ENCODE assay signal across 8 mouse cellular contexts in genomic region chr7:139949893-139950282, GRCm38 (mm10). TPM values are rescaled to one million over a fixed set of nuclear protein-coding genes. Genes with fewer than 3 reads are reported as not detected.
DNase-seq lines count a peak whose midpoint lies in the region; ATAC-seq lines count a peak whose summit lies in the region.

No protein-coding gene starts in this region.

- WGBS in embryonic facial prominence, embryonic 10.5 days = 1% methylated on average over 15 of the region's 15 CpGs
- WGBS in heart, embryonic 14.5 days = under 1% methylated on average over 15 of the region's 15 CpGs
- WGBS in stomach, embryonic 15.5 days = under 1% methylated on average over 15 of the region's 15 CpGs

- ATAC-seq in heart, embryonic 14.5 days (ENCODE audit: insufficient number of reproducible peaks, insufficient read depth, low FRiP score, low read depth) = peak; percentile 64
- ATAC-seq in stomach, embryonic 15.5 days (ENCODE audit: insufficient read depth, low FRiP score, low read depth) = peak; percentile 59; the same call in 1 of the 2 replicates

- DNase-seq in left cerebral cortex, postnatal 4 days = peak; percentile 28
- DNase-seq in left cerebral cortex, postnatal 14 days (ENCODE audit: low spot score in 2 of 2) = no peak
- DNase-seq in embryonic facial prominence, embryonic 10.5 days (ENCODE audit: low spot score) = peak; percentile 73
- peak; percentile 50 to 52 for DNase-seq in kidney, postnatal 25 days
- no peak for DNase-seq in Muller cell, postnatal 12 days (ENCODE audit: inconsistent ontology term)

- H3K4me3 ChIP-seq in embryonic facial prominence, embryonic 10.5 days = peak overlapping the region; percentile 65
- peak overlapping the region; percentile 56 to 62 for H3K4me3 ChIP-seq in heart, embryonic 14.5 days (ENCODE audit: control insufficient read depth in 1 of 2, insufficient read depth in 1 of 2, low read depth in 1 of 2, low read length in 2 of 2)
- peak overlapping the region; percentile 93 for H3K4me3 ChIP-seq in megakaryocyte, embryonic 14.5 days (replicated peaks)
- H3K4me3 ChIP-seq in stomach, embryonic 15.5 days (replicated peaks) = peak overlapping the region; percentile 64

- H3K9me3 ChIP-seq in embryonic facial prominence, embryonic 10.5 days = no peaks in the 10 kb centered on the region
- H3K9me3 ChIP-seq in heart, embryonic 14.5 days (ENCODE audit: control insufficient read depth, low read length) = no peaks in the 10 kb centered on the region
- H3K9me3 ChIP-seq in megakaryocyte, embryonic 14.5 days = no peaks in the 10 kb centered on the region
- H3K9me3 ChIP-seq in stomach, embryonic 15.5 days = no peaks in the 10 kb centered on the region

- H3K4me2 ChIP-seq in heart, embryonic 14.5 days (ENCODE audit: low read length) = peak overlapping the region; percentile 70
- H3K4me2 ChIP-seq in stomach, embryonic 15.5 days = peak overlapping the region; percentile 97

- peak overlapping the region; percentile 41 for H3K27ac ChIP-seq in embryonic facial prominence, embryonic 10.5 days (replicated peaks)
- H3K27ac ChIP-seq in heart, embryonic 14.5 days (replicated peaks in 1 of 2; ENCODE audit: control insufficient read depth in 1 of 2, insufficient read depth in 1 of 2, low read depth in 2 of 2, low read length in 2 of 2) = peak overlapping the region in 1 of 2 experiments; percentile 12; a peak in 1 of 4 replicates
- peak overlapping the region; percentile 61; the same call in 1 of the 2 replicates for H3K27ac ChIP-seq in stomach, embryonic 15.5 days

- no peaks in the 10 kb centered on the region for H3K36me3 ChIP-seq in embryonic facial prominence, embryonic 10.5 days (replicated peaks)
- H3K36me3 ChIP-seq in heart, embryonic 14.5 days (ENCODE audit: control insufficient read depth, insufficient read depth, low read length) = no peaks in the 10 kb centered on the region
- H3K36me3 ChIP-seq in megakaryocyte, embryonic 14.5 days (replicated peaks; ENCODE audit: low read length) = no peaks in the 10 kb centered on the region
- H3K36me3 ChIP-seq in stomach, embryonic 15.5 days = no peaks in the 10 kb centered on the region

- intact Hi-C loops in left cerebral cortex, postnatal 4 days (cut with DNase I) = no loop called here
- intact Hi-C loops in left cerebral cortex, postnatal 14 days (cut with DNase I) = no loop called here

- H3K4me1 ChIP-seq in embryonic facial prominence, embryonic 10.5 days = peaks cover 26% of the 10 kb centered on the region
- peaks cover 0 to 4% of the 10 kb centered on the region in 2 experiments; a peak in 1 of 4 replicates for H3K4me1 ChIP-seq in heart, embryonic 14.5 days (ENCODE audit: control insufficient read depth in 2 of 2, insufficient read depth in 2 of 2, low read length in 2 of 2)
- peaks cover 17% of the 10 kb centered on the region for H3K4me1 ChIP-seq in megakaryocyte, embryonic 14.5 days
- no peaks in the 10 kb centered on the region for H3K4me1 ChIP-seq in stomach, embryonic 15.5 days

- H3K27me3 ChIP-seq in embryonic facial prominence, embryonic 10.5 days (replicated peaks; ENCODE audit: low read depth, poor library complexity, severe bottlenecking) = peaks cover 78% of the 10 kb centered on the region
- peaks cover 39% of the 10 kb centered on the region for H3K27me3 ChIP-seq in heart, embryonic 14.5 days (ENCODE audit: control insufficient read depth, insufficient read depth, low read length)
- peaks cover 74% of the 10 kb centered on the region for H3K27me3 ChIP-seq in megakaryocyte, embryonic 14.5 days (replicated peaks)
- H3K27me3 ChIP-seq in stomach, embryonic 15.5 days (replicated peaks) = peaks cover 23% of the 10 kb centered on the region

- peak overlapping the region; percentile 67 for H3K9ac ChIP-seq in heart, embryonic 14.5 days (ENCODE audit: low read length)
- H3K9ac ChIP-seq in stomach, embryonic 15.5 days = peak overlapping the region; percentile 37

RNA-seq across cellular contexts. Expression of gene Utf1, which starts 6.3 kb away (rescaled TPM):
- not detected for total RNA-seq in left cerebral cortex, postnatal 4 days (2021)
- total RNA-seq in left cerebral cortex, postnatal 14 days (2021) = not detected
- 0.20 and 0.36 TPM in 2 replicates for polyA plus RNA-seq in embryonic facial prominence, embryonic 10.5 days (2016; fragmentation: Nextera tagmentation; extraction: Ambion mirVana)
- not detected in 2 replicates for polyA plus RNA-seq in heart, embryonic 14.5 days (2014; fragmentation: Nextera tagmentation; extraction: Ambion mirVana)
- not detected in 2 replicates for polyA plus RNA-seq in megakaryocyte, embryonic 14.5 days (2012; ENCODE audit: insufficient read depth, low replicate concordance)
- polyA plus RNA-seq in stomach, embryonic 15.5 days (2015; fragmentation: Nextera tagmentation; extraction: Ambion mirVana) = 0.10 TPM in 1 of 2 replicates, not detected in the other

RNA-seq across cellular contexts. Expression of gene 6430531B16Rik, which starts 28.7 kb away (rescaled TPM):
- total RNA-seq in left cerebral cortex, postnatal 4 days (2021) = under 1 TPM; 0.66 to 0.83 TPM
- total RNA-seq in left cerebral cortex, postnatal 14 days (2021) = under 1 TPM; 0.79 to 0.89 TPM
- 0.92 and 1.3 TPM in 2 replicates for polyA plus RNA-seq in embryonic facial prominence, embryonic 10.5 days (2016; fragmentation: Nextera tagmentation; extraction: Ambion mirVana)
- polyA plus RNA-seq in heart, embryonic 14.5 days (2014; fragmentation: Nextera tagmentation; extraction: Ambion mirVana) = 0.22 TPM in 1 of 2 replicates, not detected in the other
- 0.31 TPM in 1 of 2 replicates, not detected in the other for polyA plus RNA-seq in megakaryocyte, embryonic 14.5 days (2012; ENCODE audit: insufficient read depth, low replicate concordance)
- 0.21 and 0.45 TPM in 2 replicates for polyA plus RNA-seq in stomach, embryonic 15.5 days (2015; fragmentation: Nextera tagmentation; extraction: Ambion mirVana)

RNA-seq across cellular contexts. Expression of gene Adam8, which starts 42.5 kb away (rescaled TPM):
- total RNA-seq in left cerebral cortex, postnatal 4 days (2021) = 1 to 10 TPM; 2.4 to 2.6 TPM
- total RNA-seq in left cerebral cortex, postnatal 14 days (2021) = 1 to 10 TPM; 1.3 to 2.0 TPM
- polyA plus RNA-seq in embryonic facial prominence, embryonic 10.5 days (2016; fragmentation: Nextera tagmentation; extraction: Ambion mirVana) = 1.7 and 2.3 TPM in 2 replicates
- 0.82 and 1.5 TPM in 2 replicates for polyA plus RNA-seq in heart, embryonic 14.5 days (2014; fragmentation: Nextera tagmentation; extraction: Ambion mirVana)
- polyA plus RNA-seq in megakaryocyte, embryonic 14.5 days (2012; ENCODE audit: insufficient read depth, low replicate concordance) = 7.8 and 22.3 TPM in 2 replicates
- polyA plus RNA-seq in stomach, embryonic 15.5 days (2015; fragmentation: Nextera tagmentation; extraction: Ambion mirVana) = 2.5 and 2.7 TPM in 2 replicates

RNA-seq across cellular contexts. Expression of gene Kndc1, which starts 55.4 kb away (rescaled TPM):
- 10 to 100 TPM; 36.2 to 45.3 TPM for total RNA-seq in left cerebral cortex, postnatal 4 days (2021)
- total RNA-seq in left cerebral cortex, postnatal 14 days (2021) = 10 to 100 TPM; 41.1 to 52.5 TPM
- polyA plus RNA-seq in embryonic facial prominence, embryonic 10.5 days (2016; fragmentation: Nextera tagmentation; extraction: Ambion mirVana) = 0.11 and 0.40 TPM in 2 replicates
- 0.09 and 0.16 TPM in 2 replicates for polyA plus RNA-seq in heart, embryonic 14.5 days (2014; fragmentation: Nextera tagmentation; extraction: Ambion mirVana)
- not detected in 2 replicates for polyA plus RNA-seq in megakaryocyte, embryonic 14.5 days (2012; ENCODE audit: insufficient read depth, low replicate concordance)
- polyA plus RNA-seq in stomach, embryonic 15.5 days (2015; fragmentation: Nextera tagmentation; extraction: Ambion mirVana) = 0.14 and 0.34 TPM in 2 replicates

Comparison
In these comparisons a context has a peak if more than half of its experiments do, and no peak if none do; other contexts are left out.
1. DNase-seq: peak in left cerebral cortex, postnatal 4 days (single experiment), embryonic facial prominence, embryonic 10.5 days (single experiment) and kidney, postnatal 25 days (2 of 2); none in left cerebral cortex, postnatal 14 days (0 of 2) and Muller cell, postnatal 12 days (single experiment).
2. Peak in every context shown above with its lines, with median percentiles within 50 percentile points of each other: H3K4me3 ChIP-seq.